Mouse (Mus musculus): ENCODE measurements around the gene Ppox. TPM values are rescaled to one million over a fixed set of nuclear protein-coding genes. Genes with fewer than 3 reads are reported as not detected.
"Not testable (repeated sequence)": the region's sequence is repeated elsewhere in the genome, so short reads cannot be mapped to it uniquely, and the experiment has no call there.

Gene Ppox
- polyA plus RNA-seq (2014; fragmentation: Nextera tagmentation; extraction: Ambion mirVana), result 55.6 and 65.3 TPM in 2 replicates

- no peaks in the 10 kb centered on the region for H3K9me3 ChIP-seq (ENCODE audit: control insufficient read depth, low read length)
- H3K9ac ChIP-seq (ENCODE audit: low read length), result peak within 1 kb of the TSS; percentile 61
- peak within 1 kb of the TSS; percentile 76 for H3K27ac ChIP-seq (ENCODE audit: low read depth, low read length)
- peak; percentile 90 for DNase-seq (ENCODE audit: low spot score)
- H3K4me3 ChIP-seq (ENCODE audit: low read depth, low read length), result peak within 1 kb of the TSS; percentile 67
- no peaks in the 10 kb centered on the region for H3K27me3 ChIP-seq (ENCODE audit: control insufficient read depth, insufficient read depth, low read length)
- H3K36me3 ChIP-seq (ENCODE audit: control insufficient read depth, insufficient read depth, low read length), result peaks cover 15% of the 10 kb centered on the region
- peak within 1 kb of the TSS; percentile 84 for H3K4me2 ChIP-seq (ENCODE audit: low read depth)
- H3K4me1 ChIP-seq (ENCODE audit: control insufficient read depth, insufficient read depth, low read length), result peaks cover 6% of the 10 kb centered on the region; the same call in 1 of the 2 replicates
- 0% methylated on average over 26 of the region's 26 CpGs for WGBS
- peak; percentile 98 for ATAC-seq (ENCODE audit: insufficient read depth, low FRiP score, low TSS enrichment)
Measured at GRCm38 (mm10) chr1:171280916-171281527, at the start of gene Ppox. Gene Ppox (minus strand): TSS chr1:171281186.

GRCm38 (mm10) chr1:171330216-171330560 lies 49.2 kb upstream of the Ppox start:
- peak overlapping the region; percentile 75 for H3K4me3 ChIP-seq (ENCODE audit: low read depth, low read length)
- peak overlapping the region; percentile 83 for H3K4me2 ChIP-seq (ENCODE audit: low read depth)
- 0% methylated on average over 4 of the region's 4 CpGs for WGBS
- H3K27me3 ChIP-seq (ENCODE audit: control insufficient read depth, insufficient read depth, low read length), result no peaks in the 10 kb centered on the region
- no peak for ATAC-seq (ENCODE audit: insufficient read depth, low FRiP score, low TSS enrichment)
- peaks cover 10% of the 10 kb centered on the region for H3K4me1 ChIP-seq (ENCODE audit: control insufficient read depth, insufficient read depth, low read length)
- no peaks in the 10 kb centered on the region for H3K36me3 ChIP-seq (ENCODE audit: control insufficient read depth, insufficient read depth, low read length)
- peak overlapping the region; percentile 92 for H3K9ac ChIP-seq (ENCODE audit: low read length)
- DNase-seq (ENCODE audit: low spot score), result no peak
- no peaks in the 10 kb centered on the region for H3K9me3 ChIP-seq (ENCODE audit: control insufficient read depth, low read length)
- H3K27ac ChIP-seq (ENCODE audit: low read depth, low read length), result peak overlapping the region; percentile 96

- WGBS, result 0% methylated on average over 29 of the region's 61 CpGs
- Histone ChIP-seq H3K4me3 (ENCODE audit: low read depth, low read length) (peak overlapping the region; percentile 75), H3K4me1 (ENCODE audit: control insufficient read depth, insufficient read depth, low read length) (peaks cover 10% of the 10 kb centered on the region), H3K9me3 (ENCODE audit: control insufficient read depth, low read length) (no peaks in the 10 kb centered on the region), H3K4me2 (ENCODE audit: low read depth) (peak overlapping the region; percentile 83), H3K9ac (ENCODE audit: low read length) (peak overlapping the region; percentile 92), H3K27me3 (ENCODE audit: control insufficient read depth, insufficient read depth, low read length) (no peaks in the 10 kb centered on the region), H3K27ac (ENCODE audit: low read depth, low read length) (peak overlapping the region; percentile 96), H3K36me3 (ENCODE audit: control insufficient read depth, insufficient read depth, low read length) (no peaks in the 10 kb centered on the region)
- ATAC-seq (ENCODE audit: insufficient read depth, low FRiP score, low TSS enrichment), result peak; percentile 89
- DNase-seq (ENCODE audit: low spot score), result peak; percentile 91
Measured at GRCm38 (mm10) chr1:171329433-171330215, 48.6 kb upstream of the Ppox start.

GRCm38 (mm10) chr1:171328839-171329432 lies 48.0 kb upstream of the Ppox start, which contains the start of gene Dedd:
Gene Dedd (plus strand): TSS chr1:171329145.
- H3K4me1 ChIP-seq (ENCODE audit: control insufficient read depth, insufficient read depth, low read length), result peaks cover 10% of the 10 kb centered on the region
- ATAC-seq (ENCODE audit: insufficient read depth, low FRiP score, low TSS enrichment) (peak; percentile 93), DNase-seq (ENCODE audit: low spot score) (peak; percentile 92)
- H3K9me3 ChIP-seq (ENCODE audit: control insufficient read depth, low read length), result no peaks in the 10 kb centered on the region
- WGBS, result under 1% methylated on average over 46 of the region's 48 CpGs
- peak within 1 kb of the TSS; percentile 92 for H3K9ac ChIP-seq (ENCODE audit: low read length)
- H3K4me3 ChIP-seq (ENCODE audit: low read depth, low read length), result peak within 1 kb of the TSS; percentile 75
- peak within 1 kb of the TSS; percentile 96 for H3K27ac ChIP-seq (ENCODE audit: low read depth, low read length)
- H3K36me3 ChIP-seq (ENCODE audit: control insufficient read depth, insufficient read depth, low read length), result no peaks in the 10 kb centered on the region
- H3K4me2 ChIP-seq (ENCODE audit: low read depth), result peak within 1 kb of the TSS; percentile 83
- H3K27me3 ChIP-seq (ENCODE audit: control insufficient read depth, insufficient read depth, low read length), result no peaks in the 10 kb centered on the region

GRCm38 (mm10) chr1:171328244-171328643 lies 47.3 kb upstream of the Ppox start:
- peak; percentile 41 for DNase-seq (ENCODE audit: low spot score)
- peaks cover 10% of the 10 kb centered on the region for H3K4me1 ChIP-seq (ENCODE audit: control insufficient read depth, insufficient read depth, low read length)
- H3K9me3 ChIP-seq (ENCODE audit: control insufficient read depth, low read length), result no peaks in the 10 kb centered on the region
- H3K9ac ChIP-seq (ENCODE audit: low read length), result peak overlapping the region; percentile 92
- H3K36me3 ChIP-seq (ENCODE audit: control insufficient read depth, insufficient read depth, low read length), result no peaks in the 10 kb centered on the region
- H3K27me3 ChIP-seq (ENCODE audit: control insufficient read depth, insufficient read depth, low read length), result no peaks in the 10 kb centered on the region
- ATAC-seq (ENCODE audit: insufficient read depth, low FRiP score, low TSS enrichment), result no peak
- 44% methylated on average over 9 of the region's 9 CpGs for WGBS
- H3K4me2 ChIP-seq (ENCODE audit: low read depth), result peak overlapping the region; percentile 83
- H3K4me3 ChIP-seq (ENCODE audit: low read depth, low read length), result peak overlapping the region; percentile 75
- peak overlapping the region; percentile 96; the same call in 1 of the 2 replicates for H3K27ac ChIP-seq (ENCODE audit: low read depth, low read length)

- H3K36me3 ChIP-seq (ENCODE audit: control insufficient read depth, insufficient read depth, low read length); ATAC-seq (ENCODE audit: insufficient read depth, low FRiP score, low TSS enrichment); H3K9ac ChIP-seq (ENCODE audit: low read length); H3K9me3 ChIP-seq (ENCODE audit: control insufficient read depth, low read length); DNase-seq (ENCODE audit: low spot score); H3K4me3 ChIP-seq (ENCODE audit: low read depth, low read length); H3K4me2 ChIP-seq (ENCODE audit: low read depth); H3K27ac ChIP-seq (ENCODE audit: low read depth, low read length); H3K27me3 ChIP-seq (ENCODE audit: control insufficient read depth, insufficient read depth, low read length): not testable (repeated sequence)
- peaks cover 10% of the 10 kb centered on the region for H3K4me1 ChIP-seq (ENCODE audit: control insufficient read depth, insufficient read depth, low read length)
- 87% methylated on average over 4 of the region's 4 CpGs for WGBS
Measured at GRCm38 (mm10) chr1:171326588-171326987, 45.6 kb upstream of the Ppox start.

- no peak overlapping the region for H3K4me3 ChIP-seq (ENCODE audit: low read depth, low read length)
- peaks cover 7% of the 10 kb centered on the region for H3K4me1 ChIP-seq (ENCODE audit: control insufficient read depth, insufficient read depth, low read length)
- no peaks in the 10 kb centered on the region for H3K9me3 ChIP-seq (ENCODE audit: control insufficient read depth, low read length)
- H3K4me2 ChIP-seq (ENCODE audit: low read depth), result no peak overlapping the region
- H3K9ac ChIP-seq (ENCODE audit: low read length), result no peak overlapping the region
- WGBS, result 85% methylated on average over 2 of the region's 2 CpGs
- H3K27ac ChIP-seq (ENCODE audit: low read depth, low read length), result no peak overlapping the region
- DNase-seq (ENCODE audit: low spot score) (no peak), ATAC-seq (ENCODE audit: insufficient read depth, low FRiP score, low TSS enrichment) (no peak)
- H3K36me3 ChIP-seq (ENCODE audit: control insufficient read depth, insufficient read depth, low read length), result no peaks in the 10 kb centered on the region
- H3K27me3 ChIP-seq (ENCODE audit: control insufficient read depth, insufficient read depth, low read length), result no peaks in the 10 kb centered on the region
Measured at GRCm38 (mm10) chr1:171325571-171325970, 44.6 kb upstream of the Ppox start.

- ATAC-seq (ENCODE audit: insufficient read depth, low FRiP score, low TSS enrichment) (peak; percentile 41; the same call in 1 of the 2 replicates), DNase-seq (ENCODE audit: low spot score) (no peak)
- Histone ChIP-seq H3K36me3 (ENCODE audit: control insufficient read depth, insufficient read depth, low read length) (no peaks in the 10 kb centered on the region), H3K27ac (ENCODE audit: low read depth, low read length) (no peak overlapping the region), H3K4me2 (ENCODE audit: low read depth) (no peak overlapping the region), H3K9me3 (ENCODE audit: control insufficient read depth, low read length) (no peaks in the 10 kb centered on the region), H3K4me1 (ENCODE audit: control insufficient read depth, insufficient read depth, low read length) (no peaks in the 10 kb centered on the region), H3K27me3 (ENCODE audit: control insufficient read depth, insufficient read depth, low read length) (no peaks in the 10 kb centered on the region), H3K4me3 (ENCODE audit: low read depth, low read length) (no peak overlapping the region), H3K9ac (ENCODE audit: low read length) (no peak overlapping the region)
- 91% methylated on average over 1 of the region's 1 CpGs for WGBS
Measured at GRCm38 (mm10) chr1:171322012-171322411, 41.0 kb upstream of the Ppox start.
